Mouse (Mus musculus) stomach, postnatal 0 days (tissue): Measurements from ENCODE around the gene Tectb. TPM values are rescaled to one million over a fixed set of nuclear protein-coding genes. Genes with fewer than 3 reads are reported as not detected.
"Not testable (repeated sequence)": the region's sequence is repeated elsewhere in the genome, so short reads cannot be mapped to it uniquely, and the experiment has no call there.

Experiments
- ATAC-seq: fragments of 200-750 bp; cut with Nextera tagmentation; 2 replicates; pipeline ENCODE4 v1.8.0; 2017; ENCODE audit not compliant: low FRiP score, low TSS enrichment
- DNase-seq: peaks from one replicate; pipeline ENCODE4 v3.0.0-alpha.2; 2016; ENCODE audit warnings: low spot score
- H3K27ac ChIP-seq: fragments of 300-500 bp; sonication (generic); replicated peaks from 2 replicates; pipeline ENCODE4 v1.5.1; 2014; ENCODE audit warnings: mild to moderate bottlenecking, control low read depth
- H3K27me3 ChIP-seq: fragments of 300-500 bp; sonication (generic); 2 replicates; pipeline ENCODE4 v1.6.1; 2014; ENCODE audit warnings: low read length; ENCODE audit not compliant: control insufficient read depth, insufficient read depth
- H3K36me3 ChIP-seq: fragments of 300-500 bp; sonication (generic); 2 replicates; pipeline ENCODE4 v1.6.1; 2014; ENCODE audit warnings: low read length, mixed read lengths; ENCODE audit not compliant: control insufficient read depth, insufficient read depth
- H3K4me1 ChIP-seq: fragments of 300-500 bp; sonication (generic); replicated peaks from 2 replicates; pipeline ENCODE4 v1.6.1; 2014; ENCODE audit warnings: antibody characterized with exemption; ENCODE audit not compliant: control insufficient read depth, insufficient read depth
- H3K4me2 ChIP-seq: fragments of 300-500 bp; sonication (generic); replicated peaks from 2 replicates; pipeline ENCODE4 v1.6.1; 2014; ENCODE audit warnings: low read depth, mild to moderate bottlenecking, control low read depth, moderate library complexity
- H3K4me3 ChIP-seq: fragments of 300-500 bp; sonication (generic); 2 replicates; pipeline ENCODE4 v1.5.1; 2014; ENCODE audit warnings: low read depth, low read length, control low read depth
- H3K9ac ChIP-seq: fragments of 300-500 bp; sonication (generic); 2 replicates; pipeline ENCODE4 v1.6.1; 2014; ENCODE audit warnings: mild to moderate bottlenecking, low read length, control low read depth, mixed read lengths
- H3K9me3 ChIP-seq: fragments of 300-500 bp; sonication (generic); 2 replicates; pipeline ENCODE4 v1.6.1; 2016; ENCODE audit warnings: low read length; ENCODE audit not compliant: control insufficient read depth
- CTCF ChIP-seq: IDR thresholded peaks from 2 replicates; pipeline ENCODE4 v1.5.1; 2016; ENCODE audit warnings: antibody characterized with exemption, low read depth, mild to moderate bottlenecking, moderate library complexity
- EP300 ChIP-seq: optimal IDR thresholded peaks from 2 replicates; pipeline ENCODE3; 2016; ENCODE audit warnings: antibody characterized with exemption
- WGBS: fragments of 180-500 bp; shearing (Covaris S2); extraction: QIAGEN DNeasy Blood & Tissue Kit; methylation state at CpG from one replicate; pipeline ENCODE4 v1.1.7; 2014; 5-methylcytosine and 5-hydroxymethylcytosine counted together
- polyA plus RNA-seq: library from polyadenylated mRNA; unstranded; fragments of >200 nt; fragmentation: Nextera tagmentation; extraction: Ambion mirVana; gene quantifications from 2 replicates; pipeline ENCODE4 v1.2.1, GENCODE M21; 2015

Gene Tectb
- polyA plus RNA-seq, 1 experiment from 2014 or later, result 0.23 TPM

- DNase-seq (no peak), ATAC-seq (no peak)
- Histone ChIP-seq H3K4me1 (no peaks in the 10 kb centered on the region), H3K9me3 (no peaks in the 10 kb centered on the region), H3K4me2 (no peak overlapping the region), H3K4me3 (no peak overlapping the region), H3K36me3 (no peaks in the 10 kb centered on the region), H3K27me3 (no peaks in the 10 kb centered on the region), H3K27ac (no peak overlapping the region), H3K9ac (no peak overlapping the region)
- TF ChIP-seq EP300 (no peak), CTCF (no peak)
- WGBS, result 53% methylated on average over 9 of the region's 9 CpGs
Measured at GRCm38 (mm10) chr19:55147568-55147967, 33.0 kb upstream of the Tectb start.

DNA sequence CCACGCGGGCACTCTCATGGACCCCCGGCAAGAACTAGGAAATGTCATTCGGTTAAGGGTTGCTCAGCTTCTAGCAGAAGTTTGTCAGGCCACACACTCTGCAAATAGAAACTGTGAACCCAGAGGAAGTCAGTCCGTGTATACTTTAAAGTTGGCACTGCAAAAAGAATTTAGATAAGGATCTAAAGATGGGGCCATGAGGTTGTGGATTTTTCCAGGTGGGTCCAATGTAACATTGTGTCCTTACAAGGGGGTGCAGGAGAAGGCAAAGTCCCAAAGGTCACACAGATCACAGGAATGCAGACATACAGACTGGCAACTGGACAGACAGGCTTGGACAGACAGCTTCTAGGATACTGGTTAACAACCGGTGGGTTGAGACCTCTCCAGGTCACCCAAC, 32.4 kb upstream of the Tectb start:
- Histone ChIP-seq H3K4me1 (no peaks in the 10 kb centered on the region), H3K27ac (no peak overlapping the region), H3K27me3 (no peaks in the 10 kb centered on the region), H3K9me3 (no peaks in the 10 kb centered on the region), H3K4me2 (no peak overlapping the region), H3K36me3 (no peaks in the 10 kb centered on the region), H3K4me3 (no peak overlapping the region), H3K9ac (no peak overlapping the region)
- TF ChIP-seq CTCF (no peak), EP300 (no peak)
- DNase-seq, result no peak
- WGBS, result 47% methylated on average over 6 of the region's 6 CpGs
- no peak for ATAC-seq

GRCm38 (mm10) chr19:55149646-55150045, 30.9 kb upstream of the Tectb start:
- no peak for ATAC-seq
- Histone ChIP-seq H3K36me3 (no peaks in the 10 kb centered on the region), H3K27ac (no peak overlapping the region), H3K4me2 (no peak overlapping the region), H3K9ac (no peak overlapping the region), H3K4me1 (no peaks in the 10 kb centered on the region), H3K9me3 (no peaks in the 10 kb centered on the region), H3K4me3 (no peak overlapping the region), H3K27me3 (no peaks in the 10 kb centered on the region)
- DNase-seq, result no peak
- WGBS, result 53% methylated on average over 6 of the region's 6 CpGs
- TF ChIP-seq CTCF, result no peak
- TF ChIP-seq EP300, result no peak

DNA sequence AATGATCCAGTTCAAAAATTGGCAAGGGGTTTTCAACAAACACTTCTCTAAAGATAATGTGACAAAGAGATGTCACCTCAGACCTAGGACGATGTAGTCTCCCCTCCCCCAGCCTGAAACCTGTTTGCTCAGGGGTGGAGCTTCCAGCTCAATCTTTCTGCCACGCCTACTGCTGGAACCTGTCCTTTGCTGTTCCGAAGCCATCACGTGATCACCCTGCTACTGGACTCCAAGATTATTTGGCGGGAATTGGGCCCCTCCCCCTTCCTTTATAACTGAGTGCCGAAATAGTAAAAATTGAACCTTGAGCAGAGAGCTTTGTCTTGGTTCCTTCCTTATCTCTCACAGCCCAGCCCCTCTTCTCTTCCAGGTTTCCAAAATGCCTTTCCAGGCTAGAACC, 28.3 kb upstream of the Tectb start:
- ATAC-seq, H3K9me3 ChIP-seq, H3K4me2 ChIP-seq, H3K36me3 ChIP-seq, H3K4me3 ChIP-seq, H3K9ac ChIP-seq, H3K27me3 ChIP-seq, DNase-seq, H3K27ac ChIP-seq, H3K4me1 ChIP-seq: not testable (repeated sequence)
- 47% methylated on average over 5 of the region's 6 CpGs for WGBS

- no peaks in the 10 kb centered on the region for H3K27me3 ChIP-seq
- no peak for DNase-seq
- TF ChIP-seq EP300 (no peak), CTCF (no peak)
- no peak overlapping the region for H3K4me3 ChIP-seq
- no peaks in the 10 kb centered on the region for H3K4me1 ChIP-seq
- no peak overlapping the region for H3K4me2 ChIP-seq
- H3K9ac ChIP-seq, result no peak overlapping the region
- H3K36me3 ChIP-seq, result no peaks in the 10 kb centered on the region
- no peak for ATAC-seq
- no peaks in the 10 kb centered on the region for H3K9me3 ChIP-seq
- no peak overlapping the region for H3K27ac ChIP-seq
- 89% methylated on average over 6 of the region's 6 CpGs for WGBS
Measured at GRCm38 (mm10) chr19:55152983-55153382, 27.6 kb upstream of the Tectb start.

DNA sequence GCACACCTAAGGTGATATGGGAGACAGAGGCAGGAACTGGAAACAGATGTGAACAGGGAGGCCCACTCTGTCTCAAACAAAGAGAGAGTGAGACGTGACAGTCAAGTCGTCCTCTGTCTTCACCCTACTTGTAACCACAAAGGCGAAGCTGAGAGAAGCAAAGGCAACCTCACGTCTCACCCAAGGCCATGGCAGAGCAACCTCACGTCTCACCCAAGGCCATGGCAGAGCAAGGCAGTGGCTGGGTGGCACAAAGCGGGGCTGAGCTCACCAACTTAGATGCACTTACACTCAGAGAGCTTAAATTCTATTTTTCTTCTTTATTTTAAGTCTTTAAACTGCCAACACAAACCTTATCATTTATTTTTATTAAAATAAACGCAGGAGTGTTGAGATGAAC, 23.5 kb upstream of the Tectb start:
- no peak overlapping the region for H3K4me3 ChIP-seq
- no peaks in the 10 kb centered on the region for H3K4me1 ChIP-seq
- ATAC-seq (no peak), DNase-seq (no peak)
- no peak overlapping the region for H3K27ac ChIP-seq
- H3K27me3 ChIP-seq, result no peaks in the 10 kb centered on the region
- TF ChIP-seq CTCF (no peak), EP300 (no peak)
- H3K4me2 ChIP-seq, result no peak overlapping the region
- WGBS, result 87% methylated on average over 7 of the region's 7 CpGs
- no peaks in the 10 kb centered on the region for H3K9me3 ChIP-seq
- no peaks in the 10 kb centered on the region for H3K36me3 ChIP-seq
- no peak overlapping the region for H3K9ac ChIP-seq
